Mouse (Mus musculus) heart, embryonic 14.5 days (tissue): ENCODE measurements around the gene Lrrc8d. TPM values are rescaled to one million over a fixed set of nuclear protein-coding genes. Genes with fewer than 3 reads are reported as not detected.

Source experiments
- ATAC-seq: fragments of 200-750 bp; cut with Nextera tagmentation; 2 replicates; pipeline ENCODE4 v1.8.0; 2017; ENCODE audit warnings: low read depth, moderate TSS enrichment; ENCODE audit not compliant: insufficient number of reproducible peaks, insufficient read depth, low FRiP score
- H3K27ac ChIP-seq, 2 experiments: fragments of 200-500 bp in 1 of 2; fragments of 300-500 bp in 1 of 2; sonication (generic) in 1 of 2; replicated peaks in 1 of 2; 2 replicates each; pipeline ENCODE4 v1.5.1; 2012 to 2014; ENCODE audit warnings: low read depth in 2 of 2, low read length in 2 of 2, control low read depth in 1 of 2, mild to moderate bottlenecking in 1 of 2, mixed read lengths in 1 of 2; ENCODE audit not compliant: control insufficient read depth in 1 of 2, insufficient read depth in 1 of 2
- H3K27me3 ChIP-seq: fragments of 300-500 bp; sonication (generic); 2 replicates; pipeline ENCODE4 v1.6.1; 2014; ENCODE audit warnings: mild to moderate bottlenecking, low read length, control low read depth; ENCODE audit not compliant: control insufficient read depth, insufficient read depth
- H3K36me3 ChIP-seq: fragments of 300-500 bp; sonication (generic); 2 replicates; pipeline ENCODE4 v1.6.1; 2014; ENCODE audit warnings: mild to moderate bottlenecking, control low read depth, low read length, mixed read lengths; ENCODE audit not compliant: control insufficient read depth, insufficient read depth
- H3K4me1 ChIP-seq, 2 experiments: fragments of 200-500 bp in 1 of 2; fragments of 300-500 bp in 1 of 2; sonication (generic) in 1 of 2; 2 replicates each; pipeline ENCODE4 v1.6.1; 2012 to 2014; ENCODE audit warnings: low read length in 2 of 2, control low read depth in 1 of 2, mixed read lengths in 1 of 2; ENCODE audit not compliant: control insufficient read depth in 2 of 2, insufficient read depth in 2 of 2
- H3K4me2 ChIP-seq: fragments of 300-500 bp; sonication (generic); 2 replicates; pipeline ENCODE4 v1.6.1; 2014; ENCODE audit warnings: mild to moderate bottlenecking, low read length
- H3K4me3 ChIP-seq, 2 experiments: fragments of 200-500 bp in 1 of 2; fragments of 300-500 bp in 1 of 2; sonication (generic) in 1 of 2; 2 replicates each; pipeline ENCODE4 v1.5.1; 2012 to 2014; ENCODE audit warnings: low read length in 2 of 2, mild to moderate bottlenecking in 2 of 2, control low read depth in 1 of 2, low read depth in 1 of 2, moderate library complexity in 1 of 2; ENCODE audit not compliant: control insufficient read depth in 1 of 2, insufficient read depth in 1 of 2
- H3K9ac ChIP-seq: fragments of 300-500 bp; sonication (generic); 2 replicates; pipeline ENCODE4 v1.6.1; 2014; ENCODE audit warnings: mild to moderate bottlenecking, low read length
- H3K9me3 ChIP-seq: fragments of 300-500 bp; sonication (generic); 2 replicates; pipeline ENCODE4 v1.6.1; 2016; ENCODE audit warnings: low read length, control low read depth; ENCODE audit not compliant: control insufficient read depth
- WGBS: fragments of 180-500 bp; shearing (Covaris S2); extraction: QIAGEN DNeasy Blood & Tissue Kit; methylation state at CpG from one replicate; pipeline ENCODE4 v1.1.7; 2014; 5-methylcytosine and 5-hydroxymethylcytosine counted together
- polyA plus RNA-seq: library from polyadenylated mRNA; unstranded; fragments of >200 nt; fragmentation: Nextera tagmentation; extraction: Ambion mirVana; gene quantifications from 2 replicates; pipeline ENCODE4 v1.2.1, GENCODE M21; 2014

Gene Lrrc8d
- polyA plus RNA-seq, 1 experiment from 2014 or later, result 10.2 TPM

- no peaks in the 10 kb centered on the region for H3K9me3 ChIP-seq
- no peak overlapping the region for H3K27ac ChIP-seq
- no peaks in the 10 kb centered on the region; the same call in 1 of the 2 replicates for H3K27me3 ChIP-seq
- H3K4me3 ChIP-seq, result no peak overlapping the region
- H3K36me3 ChIP-seq, result no peaks in the 10 kb centered on the region
- no peak overlapping the region for H3K4me2 ChIP-seq
- no peak overlapping the region for H3K9ac ChIP-seq
- ATAC-seq, result no peak
- WGBS, result 77% methylated on average over 15 of the region's 15 CpGs
- peaks cover 10 to 16% of the 10 kb centered on the region in 2 experiments for H3K4me1 ChIP-seq
Measured at GRCm38 (mm10) chr5:105822521-105823498, 123.0 kb downstream of the Lrrc8d start.

- WGBS, result 59% methylated on average over 7 of the region's 7 CpGs
- ATAC-seq, result no peak
- no peak overlapping the region for H3K27ac ChIP-seq
Measured at GRCm38 (mm10) chr5:105824282-105824681, 124.5 kb downstream of the Lrrc8d start.

GRCm38 (mm10) chr5:105824827-105825226 is 125.1 kb downstream of the Lrrc8d start:
- H3K27ac ChIP-seq, result no peak overlapping the region
- H3K4me3 ChIP-seq, result no peak overlapping the region
- H3K9me3 ChIP-seq, result no peaks in the 10 kb centered on the region
- no peak overlapping the region for H3K9ac ChIP-seq
- ATAC-seq, result no peak
- no peak overlapping the region for H3K4me2 ChIP-seq
- H3K4me1 ChIP-seq, result peaks cover 19 to 22% of the 10 kb centered on the region in 2 experiments
- H3K36me3 ChIP-seq, result no peaks in the 10 kb centered on the region
- no peaks in the 10 kb centered on the region; the same call in 1 of the 2 replicates for H3K27me3 ChIP-seq
- WGBS, result 42% methylated on average over 4 of the region's 4 CpGs

More at GRCm38 (mm10) chr5:105824282-105824681, 124.5 kb downstream of the Lrrc8d start:
- Histone ChIP-seq H3K4me3 (no peak overlapping the region), H3K9me3 (no peaks in the 10 kb centered on the region), H3K36me3 (no peaks in the 10 kb centered on the region), H3K4me2 (no peak overlapping the region), H3K4me1 (peaks cover 16 to 19% of the 10 kb centered on the region in 2 experiments), H3K9ac (no peak overlapping the region), H3K27me3 (no peaks in the 10 kb centered on the region; the same call in 1 of the 2 replicates)

GRCm38 (mm10) chr5:105826916-105827510 is 127.2 kb downstream of the Lrrc8d start:
- no peak overlapping the region for H3K9ac ChIP-seq
- no peaks in the 10 kb centered on the region for H3K27me3 ChIP-seq
- H3K9me3 ChIP-seq, result no peaks in the 10 kb centered on the region
- H3K27ac ChIP-seq, result no peak overlapping the region
- ATAC-seq, result no peak
- peaks cover 19 to 22% of the 10 kb centered on the region in 2 experiments for H3K4me1 ChIP-seq
- no peak overlapping the region for H3K4me3 ChIP-seq
- WGBS, result 77% methylated on average over 5 of the region's 5 CpGs
- no peak overlapping the region for H3K4me2 ChIP-seq
- no peaks in the 10 kb centered on the region for H3K36me3 ChIP-seq

GRCm38 (mm10) chr5:105828050-105828449 is 128.3 kb downstream of the Lrrc8d start:
- Histone ChIP-seq H3K9ac (no peak overlapping the region), H3K4me1 (peaks cover 19 to 22% of the 10 kb centered on the region in 2 experiments), H3K36me3 (no peaks in the 10 kb centered on the region), H3K27me3 (no peaks in the 10 kb centered on the region), H3K27ac (no peak overlapping the region), H3K9me3 (no peaks in the 10 kb centered on the region), H3K4me3 (no peak overlapping the region), H3K4me2 (no peak overlapping the region)
- no peak for ATAC-seq
- WGBS, result 94% methylated on average over 3 of the region's 3 CpGs

- Histone ChIP-seq H3K4me3 (no peak overlapping the region), H3K9ac (no peak overlapping the region), H3K9me3 (no peaks in the 10 kb centered on the region), H3K27me3 (no peaks in the 10 kb centered on the region), H3K27ac (peak overlapping the region; percentile 0 to 6; a peak in 3 of 4 replicates), H3K36me3 (no peaks in the 10 kb centered on the region), H3K4me1 (peaks cover 19 to 20% of the 10 kb centered on the region in 2 experiments), H3K4me2 (no peak overlapping the region)
- 23% methylated on average over 7 of the region's 7 CpGs for WGBS
- ATAC-seq, result no peak; the same call in 1 of the 2 replicates
Measured at GRCm38 (mm10) chr5:105829008-105829586, 129.3 kb downstream of the Lrrc8d start.

GRCm38 (mm10) chr5:105832140-105832539 is 132.4 kb downstream of the Lrrc8d start:
- Histone ChIP-seq H3K4me2 (no peak overlapping the region), H3K9me3 (no peaks in the 10 kb centered on the region), H3K4me3 (no peak overlapping the region), H3K4me1 (peaks cover 14 to 16% of the 10 kb centered on the region in 2 experiments), H3K27ac (no peak overlapping the region), H3K36me3 (no peaks in the 10 kb centered on the region), H3K27me3 (peaks cover 3% of the 10 kb centered on the region; the same call in 1 of the 2 replicates), H3K9ac (no peak overlapping the region)
- 63% methylated on average over 7 of the region's 7 CpGs for WGBS
- no peak for ATAC-seq
